In genomic region chr11:5411577-5411976, GRCm38 (mm10) we compare ENCODE assay signal across 8 mouse cellular contexts. TPM values are rescaled to one million over a fixed set of nuclear protein-coding genes. Genes with fewer than 3 reads are reported as not detected.
DNase-seq lines count a peak whose midpoint lies in the region; ATAC-seq and TF ChIP-seq lines count a peak whose summit lies in the region.

No protein-coding gene starts in this region.

- H3K36me3 ChIP-seq in hindbrain, embryonic 16.5 days (ENCODE audit: control insufficient read depth, insufficient read depth, low read length) = no peaks in the 10 kb centered on the region
- no peaks in the 10 kb centered on the region for H3K36me3 ChIP-seq in hindbrain, embryonic 14.5 days (replicated peaks; ENCODE audit: control insufficient read depth, insufficient read depth)
- no peaks in the 10 kb centered on the region for H3K36me3 ChIP-seq in kidney, adult 2 months (ENCODE audit: control insufficient read depth, insufficient read depth, low read length)
- H3K36me3 ChIP-seq in hindbrain, embryonic 11.5 days (ENCODE audit: control insufficient read depth, insufficient read depth, low read length) = no peaks in the 10 kb centered on the region

- intact Hi-C loops in left cerebral cortex, postnatal 14 days (cut with DNase I) = no loop called here

- peaks cover 19% of the 10 kb centered on the region for H3K4me1 ChIP-seq in hindbrain, embryonic 16.5 days (ENCODE audit: control insufficient read depth, insufficient read depth, low read depth, low read length)
- H3K4me1 ChIP-seq in hindbrain, embryonic 14.5 days (replicated peaks; ENCODE audit: control insufficient read depth, insufficient read depth, low read length) = peaks cover 21% of the 10 kb centered on the region; the same call in 1 of the 2 replicates
- peaks cover 40% of the 10 kb centered on the region for H3K4me1 ChIP-seq in kidney, adult 2 months (ENCODE audit: control insufficient read depth, insufficient read depth, low read length)
- H3K4me1 ChIP-seq in hindbrain, embryonic 11.5 days (replicated peaks; ENCODE audit: control insufficient read depth, insufficient read depth, low read length) = peaks cover 6% of the 10 kb centered on the region

- TF ChIP-seq CTCF in kidney, adult 2 months (conservative IDR thresholded peaks at IDR 0.05; ENCODE audit: insufficient read depth, insufficient read length, low read depth, low read length) = no peak

- H3K9ac ChIP-seq in hindbrain, embryonic 16.5 days (ENCODE audit: low read depth, low read length) = no peak overlapping the region
- no peak overlapping the region for H3K9ac ChIP-seq in hindbrain, embryonic 14.5 days
- no peak overlapping the region for H3K9ac ChIP-seq in hindbrain, embryonic 11.5 days (ENCODE audit: low read depth, low read length)

- peak; percentile 37; the same call in 1 of the 2 replicates for ATAC-seq in hindbrain, embryonic 16.5 days
- no peak for ATAC-seq in hindbrain, embryonic 14.5 days (ENCODE audit: low FRiP score)
- no peak for ATAC-seq in hindbrain, embryonic 11.5 days (ENCODE audit: low FRiP score)

- no peak overlapping the region for H3K27ac ChIP-seq in hindbrain, embryonic 16.5 days (ENCODE audit: low read depth, low read length)
- no peak overlapping the region for H3K27ac ChIP-seq in hindbrain, embryonic 14.5 days
- H3K27ac ChIP-seq in kidney, adult 2 months (ENCODE audit: insufficient read depth, low read depth, low read length) = no peak overlapping the region; the same call in 1 of the 2 replicates
- H3K27ac ChIP-seq in hindbrain, embryonic 11.5 days (ENCODE audit: low read depth, low read length) = no peak overlapping the region

- DNase-seq in hindbrain, embryonic 14.5 days (ENCODE audit: low spot score) = no peak
- DNase-seq in adrenal gland, postnatal 10 days = peak; percentile 40
- DNase-seq in kidney, adult 2 months = peak; percentile 39
- peak; percentile 34 for DNase-seq in lung, postnatal 25 days (ENCODE audit: low spot score)
- DNase-seq in B cell, adult 2 months = no peak
- no peak for DNase-seq in hindbrain, embryonic 11.5 days (ENCODE audit: low spot score)
- DNase-seq in left cerebral cortex, postnatal 14 days (ENCODE audit: low spot score in 2 of 2) = no peak

- no peak overlapping the region for H3K4me3 ChIP-seq in hindbrain, embryonic 16.5 days (ENCODE audit: low read length)
- no peak overlapping the region for H3K4me3 ChIP-seq in hindbrain, embryonic 14.5 days (replicated peaks; ENCODE audit: low read length)
- no peak overlapping the region for H3K4me3 ChIP-seq in kidney, adult 2 months (ENCODE audit: insufficient read depth, low read depth, low read length)
- no peak overlapping the region for H3K4me3 ChIP-seq in hindbrain, embryonic 11.5 days (ENCODE audit: low read depth, low read length)

- TF ChIP-seq POLR2A in kidney, adult 2 months (IDR thresholded peaks at IDR 0.05; ENCODE audit: low read depth, low read length) = no peak

- no peaks in the 10 kb centered on the region for H3K9me3 ChIP-seq in hindbrain, embryonic 16.5 days (ENCODE audit: control insufficient read depth, low read length)
- no peaks in the 10 kb centered on the region for H3K9me3 ChIP-seq in hindbrain, embryonic 14.5 days (ENCODE audit: control insufficient read depth, low read length)
- no peaks in the 10 kb centered on the region for H3K9me3 ChIP-seq in hindbrain, embryonic 11.5 days (ENCODE audit: control insufficient read depth, low read length)

- H3K27me3 ChIP-seq in hindbrain, embryonic 16.5 days (replicated peaks; ENCODE audit: control insufficient read depth, insufficient read depth, low read length) = no peaks in the 10 kb centered on the region
- no peaks in the 10 kb centered on the region for H3K27me3 ChIP-seq in hindbrain, embryonic 14.5 days (ENCODE audit: control insufficient read depth, insufficient read depth, low read length)
- no peaks in the 10 kb centered on the region for H3K27me3 ChIP-seq in kidney, adult 2 months (replicated peaks; ENCODE audit: control insufficient read depth, insufficient read depth, low read length)
- H3K27me3 ChIP-seq in hindbrain, embryonic 11.5 days (ENCODE audit: control insufficient read depth, insufficient read depth, low read length) = no peaks in the 10 kb centered on the region

- 44% methylated on average over 9 of the region's 9 CpGs for WGBS in hindbrain, embryonic 16.5 days
- 49% methylated on average over 9 of the region's 9 CpGs for WGBS in hindbrain, embryonic 14.5 days
- 69% methylated on average over 9 of the region's 9 CpGs for WGBS in kidney, adult 2 months
- whole genome bisulfite sequencing in hindbrain, embryonic 11.5 days = 28% methylated on average over 9 of the region's 9 CpGs

- no peak overlapping the region for H3K4me2 ChIP-seq in hindbrain, embryonic 16.5 days (ENCODE audit: low read length)
- no peak overlapping the region for H3K4me2 ChIP-seq in hindbrain, embryonic 14.5 days (replicated peaks)
- no peak overlapping the region for H3K4me2 ChIP-seq in hindbrain, embryonic 11.5 days (replicated peaks; ENCODE audit: low read depth, low read length)

RNA-seq across cellular contexts. Expression of gene Znrf3, which starts 33.1 kb away (rescaled TPM):
- 7.4 and 8.1 TPM in 2 replicates for polyA plus RNA-seq in hindbrain, embryonic 16.5 days (2015; fragmentation: Nextera tagmentation; extraction: Ambion mirVana)
- polyA plus RNA-seq in hindbrain, embryonic 14.5 days (2014; fragmentation: Nextera tagmentation; extraction: Ambion mirVana) = 7.5 and 7.6 TPM in 2 replicates
- 10 to 100 TPM; 23.9 to 29.3 TPM for total RNA-seq in adrenal gland, postnatal 10 days (2021)
- polyA plus RNA-seq in kidney, adult 2 months (2012; rRNA removed) = 6.2 and 7.7 TPM in 2 replicates
- 10.6 and 11.5 TPM in 2 replicates for polyA plus RNA-seq in hindbrain, embryonic 11.5 days (2014; fragmentation: Nextera tagmentation; extraction: Ambion mirVana)
- total RNA-seq in left cerebral cortex, postnatal 14 days (2021) = 10 to 100 TPM; 22.1 to 23.9 TPM

Comparison
In these comparisons a context has a peak if more than half of its experiments do, and no peak if none do; other contexts are left out.
1. DNase-seq: peak in adrenal gland, postnatal 10 days (single experiment), kidney, adult 2 months (single experiment) and lung, postnatal 25 days (single experiment); none in hindbrain, embryonic 14.5 days (single experiment), B cell, adult 2 months (0 of 2), hindbrain, embryonic 11.5 days (single experiment) and left cerebral cortex, postnatal 14 days (0 of 2).